Mouse (Mus musculus) heart, embryonic 13.5 days (tissue): Measurements from ENCODE around the gene Usp12. TPM values are rescaled to one million over a fixed set of nuclear protein-coding genes. Genes with fewer than 3 reads are reported as not detected.

Experiments used
- ATAC-seq: fragments of 200-750 bp; cut with Nextera tagmentation; 2 replicates; pipeline ENCODE4 v1.8.0; 2017; ENCODE audit warnings: moderate TSS enrichment; ENCODE audit not compliant: insufficient number of reproducible peaks, low FRiP score, low TSS enrichment; ENCODE audit errors: extremely low read depth
- H3K27ac ChIP-seq: fragments of 300-500 bp; sonication (generic); replicated peaks from 2 replicates; pipeline ENCODE4 v1.5.1; 2015; ENCODE audit warnings: moderate library complexity, mild to moderate bottlenecking, inconsistent platforms
- H3K27me3 ChIP-seq: fragments of 300-500 bp; sonication (generic); replicated peaks from 2 replicates; pipeline ENCODE4 v1.6.1; 2015; ENCODE audit warnings: mild to moderate bottlenecking, inconsistent platforms
- H3K36me3 ChIP-seq: fragments of 300-500 bp; sonication (generic); 2 replicates; pipeline ENCODE4 v1.6.1; 2015; ENCODE audit warnings: mild to moderate bottlenecking, inconsistent platforms
- H3K4me1 ChIP-seq: fragments of 300-500 bp; sonication (generic); 2 replicates; pipeline ENCODE4 v1.6.1; 2015; ENCODE audit warnings: inconsistent platforms
- H3K4me2 ChIP-seq: fragments of 300-500 bp; sonication (generic); 2 replicates; pipeline ENCODE4 v1.6.1; 2015; ENCODE audit warnings: inconsistent platforms, mild to moderate bottlenecking, moderate library complexity
- H3K4me3 ChIP-seq: fragments of 300-500 bp; sonication (generic); 2 replicates; pipeline ENCODE4 v1.5.1; 2015; ENCODE audit warnings: moderate library complexity, mild to moderate bottlenecking, inconsistent platforms
- H3K9ac ChIP-seq: fragments of 300-500 bp; sonication (generic); 2 replicates; pipeline ENCODE4 v1.6.1; 2015; ENCODE audit warnings: inconsistent platforms, mild to moderate bottlenecking, moderate library complexity
- H3K9me3 ChIP-seq: fragments of 300-500 bp; sonication (generic); 2 replicates; pipeline ENCODE4 v1.6.1; 2016; ENCODE audit warnings: inconsistent platforms
- WGBS: fragments of 180-500 bp; shearing (Covaris S2); methylation state at CpG from one replicate; pipeline ENCODE4 v1.1.7; 2015; ENCODE audit warnings: mixed read lengths; 5-methylcytosine and 5-hydroxymethylcytosine counted together
- polyA plus RNA-seq: library from polyadenylated mRNA; unstranded; fragments of >200 nt; fragmentation: Nextera tagmentation; extraction: Ambion mirVana; gene quantifications from 2 replicates; pipeline ENCODE4 v1.2.1, GENCODE M21; 2015

The Usp12 gene
- polyA plus RNA-seq, 1 experiment from 2014 or later: 11.1 TPM

DNA sequence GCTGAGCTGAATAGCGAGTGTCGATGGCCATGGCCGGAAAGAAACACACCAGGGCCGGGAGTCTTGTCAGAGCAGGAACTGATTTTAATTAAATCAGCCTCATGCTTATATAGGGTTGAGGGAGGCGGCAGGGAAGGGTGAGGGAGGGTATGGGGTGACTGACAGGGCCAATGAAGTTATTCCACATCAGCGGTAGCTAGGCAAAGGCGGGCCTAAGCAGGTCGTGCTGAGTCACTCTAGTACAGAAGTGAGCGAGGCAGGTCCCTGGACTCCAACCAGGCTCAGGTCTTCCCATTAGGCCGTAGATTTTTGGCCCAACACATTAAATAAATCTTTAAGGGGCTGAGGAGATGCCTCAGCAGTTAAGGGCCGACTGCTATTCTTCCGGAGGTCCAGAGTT, 81.0 kb downstream of the Usp12 start:
- Histone ChIP-seq H3K9me3 (no peaks in the 10 kb centered on the region), H3K9ac (no peak overlapping the region), H3K4me1 (no peaks in the 10 kb centered on the region), H3K4me3 (no peak overlapping the region), H3K27ac (no peak overlapping the region), H3K36me3 (no peaks in the 10 kb centered on the region), H3K4me2 (no peak overlapping the region), H3K27me3 (no peaks in the 10 kb centered on the region)
- no peak for ATAC-seq
- WGBS: 90% methylated on average over 12 of the region's 12 CpGs

DNA sequence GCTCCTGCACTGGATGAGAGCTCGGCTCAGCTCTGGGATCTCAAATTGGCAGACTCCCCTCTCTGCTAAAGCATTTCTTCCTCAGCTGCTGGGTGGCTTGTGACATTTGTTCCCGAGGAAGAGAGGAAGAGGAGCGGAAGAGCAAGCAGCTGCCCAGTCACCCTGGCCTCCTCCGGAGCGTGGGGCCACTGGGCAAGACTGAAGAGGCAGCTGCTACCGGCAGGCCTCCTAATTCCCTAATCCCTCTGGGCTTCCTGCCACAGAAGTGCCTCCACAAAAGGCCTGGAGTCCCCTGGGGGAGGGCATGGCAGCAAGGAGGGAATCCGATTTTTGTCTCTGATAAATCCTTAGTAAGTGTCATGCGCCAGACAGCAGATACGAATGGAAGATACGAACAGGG, 81.7 kb downstream of the Usp12 start:
- Histone ChIP-seq H3K36me3 (no peaks in the 10 kb centered on the region), H3K27ac (no peak overlapping the region), H3K4me2 (no peak overlapping the region), H3K9me3 (no peaks in the 10 kb centered on the region), H3K4me3 (no peak overlapping the region), H3K4me1 (no peaks in the 10 kb centered on the region), H3K27me3 (no peaks in the 10 kb centered on the region), H3K9ac (no peak overlapping the region)
- 55% methylated on average over 10 of the region's 10 CpGs for WGBS
- ATAC-seq: no peak

DNA sequence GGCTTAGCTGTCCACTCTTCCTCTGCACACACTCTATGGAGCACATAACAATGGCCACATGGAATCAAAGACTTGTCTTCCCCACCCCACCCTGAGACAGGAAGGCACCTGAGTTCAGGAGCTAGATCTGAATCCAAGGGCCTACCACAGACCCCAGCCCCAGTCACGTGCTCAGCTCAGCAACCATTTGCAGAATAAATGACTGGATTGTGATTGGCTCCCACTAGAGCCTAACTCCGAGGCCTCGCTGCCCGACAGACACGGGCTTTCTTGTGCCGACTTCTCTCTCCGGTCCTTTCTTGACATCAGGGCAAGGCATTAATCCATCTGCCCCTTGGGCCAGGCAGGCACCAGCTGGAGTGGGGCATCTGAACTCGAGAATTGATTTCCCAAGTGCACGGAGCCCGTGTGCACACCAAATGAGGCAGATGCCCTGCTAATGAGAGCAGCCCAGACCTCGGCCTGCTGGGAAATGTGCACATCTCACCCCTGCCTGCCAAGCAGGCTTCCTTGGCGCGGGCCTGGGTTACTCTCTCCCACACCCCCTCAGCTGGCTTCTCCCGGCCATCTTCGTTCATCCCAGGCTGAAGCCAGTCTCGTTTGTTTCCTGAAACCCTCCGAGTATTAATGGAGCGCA, 82.4 kb downstream of the Usp12 start:
- Histone ChIP-seq H3K27me3 (no peaks in the 10 kb centered on the region), H3K36me3 (no peaks in the 10 kb centered on the region), H3K4me3 (no peak overlapping the region), H3K9me3 (no peaks in the 10 kb centered on the region), H3K9ac (no peak overlapping the region), H3K4me2 (no peak overlapping the region), H3K27ac (no peak overlapping the region), H3K4me1 (no peaks in the 10 kb centered on the region)
- no peak for ATAC-seq
- 79% methylated on average over 18 of the region's 18 CpGs for WGBS

DNA sequence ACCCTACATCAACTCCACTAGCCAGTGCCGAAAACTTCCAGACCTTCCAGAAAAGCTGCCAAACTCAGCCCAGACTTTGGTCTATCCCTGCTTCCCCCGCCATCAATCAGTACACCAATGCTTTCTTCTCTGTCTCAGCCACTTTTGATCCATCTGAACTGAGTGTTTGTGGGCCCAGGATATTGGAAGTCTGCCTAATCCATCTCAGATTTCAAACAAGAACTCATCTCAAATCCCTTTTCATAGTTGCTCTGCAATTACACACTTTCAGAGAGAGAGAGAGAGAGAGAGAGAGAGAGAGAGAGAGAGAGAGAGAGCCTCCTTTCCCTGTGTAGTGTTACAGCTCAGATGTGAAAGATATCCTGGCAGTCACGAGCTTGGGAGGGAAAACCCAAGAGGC, 85.4 kb downstream of the Usp12 start:
- H3K36me3 ChIP-seq: no peaks in the 10 kb centered on the region
- WGBS: 73% methylated on average over 3 of the region's 3 CpGs
- no peak overlapping the region for H3K4me2 ChIP-seq
- H3K27ac ChIP-seq: no peak overlapping the region
- H3K4me1 ChIP-seq: peaks cover 7% of the 10 kb centered on the region
- no peak overlapping the region for H3K4me3 ChIP-seq
- peaks cover 2% of the 10 kb centered on the region; the same call in 1 of the 2 replicates for H3K9me3 ChIP-seq
- no peak for ATAC-seq
- no peaks in the 10 kb centered on the region for H3K27me3 ChIP-seq
- no peak overlapping the region for H3K9ac ChIP-seq

DNA sequence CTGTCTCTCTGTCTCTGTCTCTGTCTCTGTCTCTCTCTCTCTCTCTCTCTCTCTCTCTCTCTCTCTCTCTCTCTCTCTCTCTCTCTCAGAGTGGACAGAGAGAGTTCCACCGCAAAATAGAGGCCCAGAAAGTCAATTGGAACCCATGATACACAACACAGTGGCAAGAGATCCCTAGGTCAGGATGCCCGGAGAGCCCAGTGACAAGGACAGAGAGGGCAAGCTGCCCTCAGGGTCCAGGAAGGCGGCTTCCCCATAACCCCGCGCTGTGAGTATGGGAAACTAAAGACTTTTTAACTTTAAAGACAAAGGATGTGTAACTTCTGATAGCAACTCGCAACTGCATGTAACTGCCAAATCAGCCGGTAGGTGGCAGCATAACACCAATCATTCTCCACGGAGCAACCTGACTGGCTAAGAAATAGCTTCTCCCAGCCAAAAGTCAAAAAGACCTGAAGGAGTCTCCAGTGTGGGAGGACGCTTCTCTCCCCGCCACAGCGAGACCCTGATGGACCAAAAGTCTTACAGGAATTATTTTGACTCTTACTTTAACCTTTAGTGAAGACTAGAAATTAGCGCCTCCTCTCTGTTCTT, 88.9 kb downstream of the Usp12 start:
- H3K4me1 ChIP-seq: peaks cover 21% of the 10 kb centered on the region
- ATAC-seq: no peak

DNA sequence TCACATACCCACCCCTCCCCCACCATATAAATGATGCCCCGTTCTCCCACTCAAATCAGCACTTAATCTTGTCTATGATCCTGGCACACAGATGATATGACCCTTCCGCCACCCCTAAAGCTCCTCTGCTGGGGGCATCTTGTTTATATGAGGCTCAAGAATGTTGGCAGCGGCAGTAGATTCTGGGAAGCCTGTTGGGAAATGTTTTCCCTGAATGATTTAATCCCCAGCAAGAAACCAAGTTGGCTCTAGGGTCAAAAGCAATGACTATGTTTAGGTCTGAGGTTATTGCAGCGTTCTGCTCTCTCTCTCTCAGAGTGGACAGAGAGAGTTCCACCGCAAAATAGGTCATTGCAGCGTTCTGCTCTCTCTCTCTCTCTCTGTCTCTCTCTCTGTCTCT, 89.4 kb downstream of the Usp12 start:
- Histone ChIP-seq H3K4me2 (no peak overlapping the region), H3K36me3 (no peaks in the 10 kb centered on the region), H3K9me3 (peaks cover 4% of the 10 kb centered on the region; the same call in 1 of the 2 replicates), H3K27me3 (no peaks in the 10 kb centered on the region), H3K9ac (no peak overlapping the region), H3K27ac (no peak overlapping the region), H3K4me1 (peaks cover 25% of the 10 kb centered on the region), H3K4me3 (no peak overlapping the region)
- 65% methylated on average over 6 of the region's 6 CpGs for WGBS
- no peak for ATAC-seq

More for the DNA sequence above, 88.9 kb downstream of the Usp12 start:
- Histone ChIP-seq H3K4me3 (no peak overlapping the region), H3K27me3 (no peaks in the 10 kb centered on the region), H3K36me3 (no peaks in the 10 kb centered on the region), H3K9me3 (peaks cover 4% of the 10 kb centered on the region; the same call in 1 of the 2 replicates), H3K4me2 (peak overlapping the region; percentile 33), H3K9ac (0 out of 2 replicates have a peak overlapping the region, but pooled peaks have one; percentile 40), H3K27ac (no peak overlapping the region)
- WGBS: 13% methylated on average over 12 of the region's 12 CpGs

DNA sequence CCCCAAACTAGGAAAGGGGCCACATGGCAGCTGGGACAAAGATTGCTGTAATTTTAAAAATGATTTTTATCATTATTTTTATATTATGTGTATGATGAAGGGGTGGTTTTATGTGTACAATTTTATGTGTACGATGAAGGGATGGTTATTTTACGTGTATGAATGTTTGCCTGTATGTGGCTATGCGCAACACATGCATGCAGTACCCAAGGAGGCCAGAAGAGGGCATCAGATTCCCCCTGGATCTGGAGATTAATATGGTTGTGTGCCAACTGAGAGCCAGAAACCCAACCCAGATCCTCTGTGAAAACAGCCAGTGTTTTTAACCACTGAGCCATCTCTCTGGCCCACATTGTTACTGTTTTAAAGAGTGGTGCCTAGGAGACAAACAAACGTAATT, 90.6 kb downstream of the Usp12 start:
- Histone ChIP-seq H3K9me3 (peaks cover 4% of the 10 kb centered on the region; the same call in 1 of the 2 replicates), H3K4me2 (peak overlapping the region; percentile 24; the same call in 1 of the 2 replicates)
- WGBS: 92% methylated on average over 4 of the region's 4 CpGs

DNA sequence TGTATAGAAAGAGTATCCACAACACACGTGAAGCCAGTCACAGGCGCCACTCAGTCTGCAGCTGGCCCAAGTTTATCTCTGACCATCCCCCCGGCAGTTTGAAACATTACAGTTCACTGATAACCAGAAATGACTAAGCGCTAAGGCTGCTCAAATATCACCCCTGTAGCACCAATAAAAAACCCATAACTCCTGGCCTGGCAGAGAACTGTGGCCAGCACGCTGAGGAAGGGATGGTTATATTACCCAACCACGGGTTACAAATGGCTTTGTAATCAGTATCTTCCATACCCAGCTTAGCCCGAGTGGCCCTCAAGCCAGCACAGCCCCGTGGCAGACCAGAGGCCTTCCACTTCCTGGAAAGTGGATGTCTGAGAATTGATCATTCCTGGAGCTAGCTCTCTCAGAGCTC, 91.1 kb downstream of the Usp12 start:
- H3K27ac ChIP-seq: peak overlapping the region; percentile 80
- ATAC-seq: peak; percentile 72; the same call in 1 of the 2 replicates
- no peaks in the 10 kb centered on the region for H3K36me3 ChIP-seq
- 21% methylated on average over 8 of the region's 8 CpGs for WGBS
- no peak overlapping the region for H3K9ac ChIP-seq
- H3K27me3 ChIP-seq: no peaks in the 10 kb centered on the region
- peaks cover 4% of the 10 kb centered on the region; the same call in 1 of the 2 replicates for H3K9me3 ChIP-seq
- H3K4me1 ChIP-seq: peaks cover 27% of the 10 kb centered on the region
- peak overlapping the region; percentile 24 for H3K4me2 ChIP-seq
- H3K4me3 ChIP-seq: no peak overlapping the region

More for the DNA sequence above, 90.6 kb downstream of the Usp12 start:
- Histone ChIP-seq H3K36me3 (no peaks in the 10 kb centered on the region), H3K9ac (no peak overlapping the region), H3K4me3 (no peak overlapping the region), H3K27ac (peak overlapping the region; percentile 80), H3K4me1 (peaks cover 27% of the 10 kb centered on the region), H3K27me3 (no peaks in the 10 kb centered on the region)
- no peak for ATAC-seq

DNA sequence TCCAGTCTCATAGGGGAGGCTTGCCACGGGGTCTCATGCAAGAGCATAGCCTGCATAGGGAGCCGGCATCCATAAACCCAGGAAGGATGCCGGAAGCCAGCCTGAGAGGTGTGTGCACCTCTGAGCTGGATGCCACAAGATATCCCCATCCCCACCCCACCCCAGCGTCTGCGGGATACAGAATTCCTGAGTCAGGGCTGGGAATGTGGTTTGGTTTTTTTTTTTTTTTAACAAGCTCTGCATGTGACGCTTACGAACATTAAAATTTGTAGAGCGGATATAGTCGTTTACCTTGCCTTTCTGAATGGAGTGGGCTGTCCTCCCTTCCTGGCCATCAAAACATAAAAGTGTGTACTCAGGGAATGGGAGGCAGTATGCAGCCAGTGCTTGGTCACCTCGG, 94.7 kb downstream of the Usp12 start:
- Histone ChIP-seq H3K9ac (no peak overlapping the region), H3K4me1 (peaks cover 21% of the 10 kb centered on the region), H3K4me3 (no peak overlapping the region), H3K4me2 (no peak overlapping the region), H3K27ac (no peak overlapping the region), H3K27me3 (no peaks in the 10 kb centered on the region), H3K36me3 (no peaks in the 10 kb centered on the region), H3K9me3 (peaks cover 4% of the 10 kb centered on the region; the same call in 1 of the 2 replicates)
- WGBS: 73% methylated on average over 10 of the region's 10 CpGs
- ATAC-seq: no peak

DNA sequence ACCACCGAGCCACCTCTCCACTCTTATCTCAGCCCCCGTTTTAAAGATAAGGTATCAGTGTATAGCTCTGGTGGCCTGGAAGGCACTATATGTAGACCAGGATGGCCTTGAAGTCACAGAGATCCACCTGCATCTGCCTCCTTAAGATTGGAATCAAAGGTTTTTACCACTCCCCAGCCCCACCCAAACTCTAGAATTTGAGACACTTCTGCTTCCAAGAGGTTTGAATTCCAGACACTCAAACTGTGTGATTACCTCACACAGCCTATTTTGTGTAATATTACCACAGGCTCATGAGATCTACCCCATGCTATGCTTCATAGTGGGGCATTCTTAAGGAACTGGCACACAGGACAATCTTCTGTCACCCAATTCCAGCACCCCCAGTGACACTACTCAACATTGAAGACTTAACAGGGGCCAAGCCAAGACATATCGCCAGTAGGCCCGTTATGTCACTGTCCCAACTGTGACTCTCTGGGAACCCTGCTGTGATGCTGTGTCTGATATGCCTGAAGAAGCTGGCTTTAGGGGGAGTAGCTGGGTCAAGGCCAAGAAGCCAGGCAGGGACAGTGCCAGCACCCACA, 95.3 kb downstream of the Usp12 start:
- H3K27ac ChIP-seq: no peak overlapping the region
- H3K36me3 ChIP-seq: no peaks in the 10 kb centered on the region
- peaks cover 21% of the 10 kb centered on the region for H3K4me1 ChIP-seq
- no peaks in the 10 kb centered on the region for H3K27me3 ChIP-seq
- H3K9me3 ChIP-seq: peaks cover 4% of the 10 kb centered on the region; the same call in 1 of the 2 replicates
- no peak overlapping the region for H3K9ac ChIP-seq
- H3K4me3 ChIP-seq: no peak overlapping the region
- WGBS: 45% methylated on average over 4 of the region's 4 CpGs
- no peak overlapping the region for H3K4me2 ChIP-seq
- ATAC-seq: no peak

DNA sequence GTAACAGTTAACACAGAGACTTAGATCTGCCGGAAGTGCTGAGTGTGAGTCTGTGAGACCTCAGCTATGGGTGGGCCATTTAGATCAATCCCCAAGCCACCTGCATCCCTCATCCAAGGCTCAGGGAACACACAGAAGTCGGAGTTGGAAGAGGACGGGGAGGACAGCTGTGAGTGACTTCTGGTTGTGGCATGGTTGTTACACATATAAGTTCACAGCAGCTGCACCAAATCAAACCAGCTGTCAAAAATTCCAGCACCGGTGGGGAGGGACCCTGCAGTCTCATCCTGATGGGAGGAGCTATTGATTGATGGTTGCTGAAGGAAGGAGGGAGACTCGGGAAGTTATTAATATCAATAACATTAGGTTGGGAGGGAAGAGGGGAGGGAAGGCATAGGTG, 99.3 kb downstream of the Usp12 start:
- H3K9ac ChIP-seq: no peak overlapping the region
- no peaks in the 10 kb centered on the region for H3K9me3 ChIP-seq
- H3K27ac ChIP-seq: no peak overlapping the region
- WGBS: 67% methylated on average over 5 of the region's 5 CpGs
- no peak overlapping the region for H3K4me3 ChIP-seq
- peaks cover 21% of the 10 kb centered on the region for H3K4me1 ChIP-seq
- H3K4me2 ChIP-seq: no peak overlapping the region
- no peaks in the 10 kb centered on the region for H3K27me3 ChIP-seq
- ATAC-seq: no peak
- no peaks in the 10 kb centered on the region for H3K36me3 ChIP-seq
